Mouse (Mus musculus) brain, embryonic 14.5 days (tissue): ENCODE results near the gene Syne3. TPM values are rescaled to one million over a fixed set of nuclear protein-coding genes. Genes with fewer than 3 reads are reported as not detected.
A peak's percentile ranks its signal among the peaks of the same experiment; 100 is the strongest.

ENCODE experiments used
- DNase-seq: peaks from one replicate; pipeline ENCODE4 v3.0.0-alpha.2; 2011; ENCODE audit warnings: low read depth
- CTCF ChIP-seq: fragments of 200-500 bp; IDR thresholded peaks from 2 replicates; pipeline ENCODE4 v1.5.1; 2012; ENCODE audit warnings: inconsistent platforms, mild to moderate bottlenecking, moderate library complexity, borderline replicate concordance; ENCODE audit not compliant: insufficient read depth, insufficient read length; ENCODE audit errors: extremely low read depth
- POLR2A ChIP-seq: fragments of 200-500 bp; IDR thresholded peaks from 2 replicates; pipeline ENCODE4 v1.6.1; 2012; ENCODE audit warnings: mild to moderate bottlenecking, inconsistent platforms, borderline replicate concordance; ENCODE audit not compliant: poor library complexity, insufficient read depth, insufficient read length, severe bottlenecking; ENCODE audit errors: extremely low read depth
- polyA plus RNA-seq: library from polyadenylated mRNA; depleted of rRNA; stranded (reverse); fragments of >200 nt; gene quantifications from 2 replicates; pipeline ENCODE4 v1.2.3, GENCODE M21; 2012

Gene Syne3
- polyA plus RNA-seq, 1 experiment, result 0.44 TPM

DNA sequence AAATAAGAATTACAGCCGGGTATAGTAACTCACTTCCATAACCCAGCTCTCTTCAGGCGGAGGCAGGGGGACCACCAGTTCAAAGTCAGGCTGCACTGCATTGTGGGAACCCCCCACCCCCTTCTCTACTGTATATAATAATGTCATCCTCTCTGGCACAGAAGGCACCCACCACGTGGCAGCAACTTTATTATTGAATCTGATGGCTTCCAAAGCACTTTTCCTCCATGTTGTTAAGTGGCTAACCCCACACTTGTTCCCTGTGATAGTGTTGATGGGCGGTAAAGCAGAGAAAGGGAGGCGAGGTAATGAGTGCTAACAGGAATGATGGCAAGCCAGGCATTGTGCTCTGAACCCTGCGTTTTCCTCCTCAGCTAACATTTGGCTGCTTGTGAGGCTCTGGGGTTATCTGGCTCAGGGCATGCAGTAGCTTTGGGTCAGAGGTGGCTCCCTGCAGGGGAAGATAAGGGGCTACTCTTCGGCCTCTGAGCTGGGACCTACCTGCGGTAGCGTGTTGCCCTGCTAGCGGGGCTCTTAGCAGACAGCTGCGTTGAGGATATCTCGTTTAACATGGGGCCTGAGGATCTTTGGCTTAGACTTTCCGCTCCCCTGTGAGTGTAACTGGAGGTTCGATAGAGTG is 24.6 kb upstream of the Syne3 start:
- DNase-seq, result no peak
- TF ChIP-seq POLR2A (no peak), CTCF (no peak)

DNA sequence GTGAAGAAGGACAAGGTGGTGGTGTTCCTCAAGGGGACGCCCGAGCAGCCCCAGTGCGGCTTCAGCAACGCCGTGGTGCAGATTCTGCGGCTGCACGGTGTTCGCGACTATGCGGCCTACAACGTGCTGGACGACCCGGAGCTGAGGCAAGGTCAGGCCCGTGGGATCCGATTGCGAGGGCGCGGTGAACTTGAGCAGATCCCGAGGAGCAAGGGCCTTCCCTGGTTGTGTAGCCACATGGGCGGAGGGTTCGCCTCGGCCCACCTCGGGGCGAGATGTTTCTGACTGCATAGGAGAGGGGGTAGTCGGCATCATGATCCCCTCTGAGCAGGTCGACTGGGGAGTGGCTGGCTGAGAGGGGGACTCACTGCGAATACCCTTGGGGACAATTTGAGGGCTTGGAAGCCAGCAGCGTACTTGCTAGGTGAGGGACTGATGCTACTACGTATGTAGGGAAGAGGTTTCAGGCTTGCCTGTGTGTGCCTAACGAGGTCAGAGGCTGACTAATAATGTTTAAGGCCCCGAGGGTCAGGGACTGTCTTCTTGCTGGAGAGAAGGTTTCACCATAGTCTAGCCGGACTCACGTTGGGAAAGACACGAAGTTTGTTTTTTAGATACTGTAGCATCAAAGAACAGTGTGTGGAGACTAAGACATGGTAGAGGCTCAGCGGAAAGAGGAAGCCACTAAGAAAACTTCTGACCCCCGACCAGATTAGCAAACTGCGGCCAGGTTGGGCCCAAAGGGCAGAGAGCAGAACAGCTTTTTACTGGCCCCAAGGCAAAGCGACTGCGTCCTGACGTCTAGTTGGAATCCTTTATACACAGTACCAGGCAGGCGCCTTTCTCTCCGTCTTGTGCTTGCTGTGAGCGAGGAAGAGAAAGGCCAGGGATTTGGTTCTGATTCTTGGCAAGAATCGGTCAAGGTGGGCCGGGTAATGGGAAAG is 23.5 kb upstream of the Syne3 start:
- TF ChIP-seq CTCF, result no peak
- no peak for TF ChIP-seq POLR2A
- no peak for DNase-seq

DNA sequence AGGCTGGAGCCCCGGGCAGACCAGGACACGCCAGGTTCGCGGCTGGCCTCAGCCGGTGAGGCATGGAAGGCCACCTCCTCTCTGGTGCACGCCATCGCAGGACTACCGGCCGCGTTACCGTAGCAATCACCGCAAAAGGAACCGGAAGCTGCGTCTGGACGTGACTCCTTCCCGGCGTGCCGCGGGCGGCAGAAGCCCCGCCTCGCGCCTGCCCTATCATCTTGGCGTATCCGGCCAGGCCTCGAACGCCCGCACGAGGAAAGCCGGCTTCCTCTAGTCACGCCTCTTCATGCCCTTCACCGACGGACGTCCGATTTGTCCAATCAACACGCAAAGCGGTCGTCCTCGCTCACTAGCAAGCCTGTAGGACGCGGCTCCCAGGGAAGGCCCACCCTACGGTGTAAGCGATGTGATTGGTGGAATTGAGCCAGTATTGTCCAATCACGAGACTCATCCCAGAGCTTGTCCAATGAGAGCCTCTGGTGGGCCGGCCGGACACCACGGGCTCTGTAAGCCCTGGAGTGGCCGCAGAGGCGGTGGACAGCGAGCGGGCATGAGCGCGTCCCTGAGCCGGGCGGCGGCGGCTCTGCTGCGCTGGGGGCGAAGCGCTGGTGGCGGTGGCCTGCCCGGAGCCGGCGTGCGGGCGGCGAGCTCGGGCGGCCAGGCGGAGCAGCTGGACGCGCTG is 22.7 kb upstream of the Syne3 start, which contains the start of gene Glrx5:
Gene Glrx5, plus strand, starts transcription at position 542 of the 685 bp plus-strand sequence.
- peak; percentile 100 for DNase-seq
- peak; percentile 96 for TF ChIP-seq POLR2A
- TF ChIP-seq CTCF, result no peak

DNA sequence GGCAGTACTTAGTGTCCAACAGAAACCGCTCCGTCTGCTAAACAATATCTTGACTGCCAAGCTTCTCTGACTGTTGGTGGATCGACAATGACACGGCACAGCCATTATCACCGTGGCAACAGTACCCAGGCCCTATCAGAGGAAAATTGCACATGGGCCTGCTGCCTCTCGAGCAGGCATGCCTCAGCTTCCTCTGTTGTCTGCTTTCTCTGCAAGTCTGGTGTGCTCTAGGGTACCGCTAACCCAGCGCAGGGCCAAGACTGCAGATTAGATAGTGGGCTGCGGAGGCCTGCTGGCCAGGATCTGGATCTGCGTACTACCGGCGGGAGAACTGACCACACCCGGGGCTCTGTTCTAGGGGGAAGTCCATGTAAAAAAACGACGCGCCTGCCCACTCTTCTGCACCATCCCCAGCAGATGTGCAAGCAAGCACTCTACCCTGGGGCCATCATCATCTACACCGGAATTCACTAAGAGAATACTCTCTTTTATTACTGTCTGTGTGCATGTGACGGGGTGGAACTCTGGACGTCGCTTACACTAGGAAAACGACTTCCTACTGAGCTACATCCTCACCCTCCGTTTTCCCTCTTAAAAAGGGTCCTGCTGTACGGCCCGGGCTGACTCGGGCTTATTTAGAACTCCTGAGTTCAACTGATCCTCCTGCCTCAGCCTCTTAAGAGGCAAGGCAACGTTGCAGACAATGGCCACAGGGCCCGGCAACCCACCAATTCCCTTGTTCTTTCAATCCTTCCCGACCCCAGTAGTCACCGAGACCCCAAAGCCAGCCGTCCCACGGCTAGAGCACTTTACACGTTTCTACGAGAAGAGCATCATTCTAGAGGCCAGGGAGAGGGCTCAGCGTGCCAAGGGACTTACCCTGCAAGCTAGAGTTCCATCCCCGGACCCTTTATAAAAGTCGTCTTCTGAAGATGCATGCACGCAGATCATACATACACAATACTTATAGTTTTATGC is 21.8 kb upstream of the Syne3 start:
- peak; percentile 36 for DNase-seq
- TF ChIP-seq POLR2A, result no peak
- TF ChIP-seq CTCF, result no peak

DNA sequence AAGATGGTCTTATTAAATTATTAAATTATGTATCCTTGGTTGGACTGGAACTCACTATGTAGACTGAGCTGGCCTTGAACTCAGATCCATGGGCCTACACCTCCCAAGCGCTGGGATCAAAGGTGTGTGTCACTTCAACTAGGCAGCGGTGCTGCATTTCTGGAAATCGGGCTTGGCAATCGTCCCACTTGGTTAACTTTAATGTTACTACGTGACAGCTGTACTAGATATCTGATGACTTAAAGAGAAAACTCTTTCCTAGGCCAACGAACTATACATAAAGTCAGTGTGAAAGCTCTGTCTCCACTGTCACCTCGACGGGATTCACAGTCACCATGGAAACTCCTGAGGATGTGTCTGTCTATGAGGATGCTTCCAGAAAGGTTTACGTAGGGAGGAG is 20.3 kb upstream of the Syne3 start:
- TF ChIP-seq CTCF (no peak), POLR2A (no peak)

DNA sequence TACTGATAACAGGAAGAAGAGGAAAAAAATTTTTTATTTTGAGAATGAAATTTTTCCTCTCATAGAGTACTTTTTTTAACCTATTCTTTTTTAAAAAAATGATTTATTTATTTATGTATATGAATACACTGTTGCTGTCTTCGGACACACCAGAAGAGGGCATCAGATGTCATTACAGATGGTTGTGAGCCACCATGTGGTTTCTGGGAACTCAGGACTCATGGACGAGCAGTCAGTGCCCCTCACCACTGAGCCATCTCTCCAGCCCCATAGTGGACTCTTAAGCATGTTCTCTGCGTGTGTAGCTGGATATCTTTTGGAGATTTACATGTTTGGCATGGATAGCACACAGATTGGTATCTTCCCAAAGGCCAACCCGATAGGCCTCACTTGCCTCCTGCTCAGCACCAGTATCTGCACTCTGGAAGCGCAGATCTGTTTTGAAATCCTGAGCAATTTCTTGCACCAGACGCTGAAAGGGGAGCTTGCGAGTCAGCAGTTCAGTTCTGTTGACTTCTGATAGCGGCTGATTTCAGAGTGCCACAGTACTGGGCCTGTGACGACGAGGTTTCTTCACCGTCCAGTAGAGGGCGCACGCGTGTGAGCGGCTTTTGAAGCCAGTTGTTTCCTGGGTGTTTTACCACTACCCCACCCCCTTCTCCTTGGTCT is 17.8 kb upstream of the Syne3 start:
- DNase-seq, result peak; percentile 44
- peak; percentile 75 for TF ChIP-seq CTCF
- TF ChIP-seq POLR2A, result no peak

More for the DNA sequence above, 20.3 kb upstream of the Syne3 start:
- no peak for DNase-seq

DNA sequence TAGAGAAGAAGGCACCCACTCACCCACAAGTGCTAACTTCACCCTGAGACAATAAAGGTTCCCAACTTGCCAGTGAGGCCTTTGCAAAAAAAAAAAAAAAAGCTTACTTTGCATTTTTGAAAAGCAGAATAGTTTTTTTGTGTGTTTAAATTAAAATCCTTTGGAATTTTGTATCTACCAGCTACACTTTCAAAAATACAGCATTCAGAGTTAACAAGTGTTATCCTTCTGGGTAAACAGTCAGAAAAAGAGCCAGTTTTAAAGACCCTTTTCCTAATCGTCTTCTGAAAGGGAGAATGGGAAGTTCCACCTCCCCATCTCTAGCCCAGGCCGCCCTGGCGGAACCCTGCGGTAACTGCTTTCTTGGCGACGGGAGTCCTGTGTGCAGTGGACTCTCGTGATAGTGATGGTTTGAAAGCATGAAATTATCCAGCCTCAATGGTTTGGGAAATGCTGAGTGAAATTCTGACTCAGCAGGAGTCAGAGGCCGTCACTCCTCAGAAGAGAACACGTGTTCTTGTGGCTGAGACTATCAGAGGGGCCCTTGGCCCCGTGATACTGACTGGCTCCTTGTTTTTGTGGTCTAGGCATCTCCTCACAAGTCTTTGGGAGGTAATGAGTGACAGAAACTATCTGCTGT is 16.5 kb upstream of the Syne3 start:
- no peak for DNase-seq
- TF ChIP-seq CTCF (peak; percentile 3; the same call in 1 of the 2 replicates), POLR2A (no peak)

DNA sequence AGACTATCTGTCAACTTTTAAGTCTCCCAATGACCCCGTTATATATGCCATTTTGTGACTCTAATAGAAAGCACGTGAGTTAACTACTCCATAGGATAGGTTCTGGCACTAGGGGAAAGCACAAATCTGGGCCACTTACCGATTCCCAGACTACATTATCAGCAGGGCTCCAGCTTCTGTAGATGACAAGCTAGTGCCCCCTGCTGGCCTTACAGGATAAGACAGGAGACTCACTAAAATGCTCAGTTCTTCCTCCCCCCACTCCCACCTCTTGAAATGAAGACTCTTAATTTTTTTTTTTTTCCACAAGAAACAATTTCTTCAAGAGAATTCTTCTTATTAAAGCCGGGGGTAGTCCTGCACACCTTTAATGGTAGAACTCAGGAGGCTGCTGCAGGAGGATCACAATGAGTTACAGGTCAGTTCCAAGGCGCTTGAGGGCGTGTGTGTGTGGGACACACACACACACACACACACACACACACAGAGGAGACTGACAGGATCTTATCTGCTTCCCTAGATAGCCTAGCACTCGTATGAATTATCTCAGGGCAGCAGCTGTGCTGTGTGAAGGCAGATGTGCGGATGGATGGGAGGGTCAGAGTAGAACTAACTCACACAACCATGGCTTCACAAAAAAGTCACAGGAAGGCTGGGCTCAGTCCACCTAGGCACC is 15.8 kb upstream of the Syne3 start:
- peak; percentile 74; the same call in 1 of the 2 replicates for TF ChIP-seq CTCF
- TF ChIP-seq POLR2A, result no peak
- peak; percentile 82 for DNase-seq

DNA sequence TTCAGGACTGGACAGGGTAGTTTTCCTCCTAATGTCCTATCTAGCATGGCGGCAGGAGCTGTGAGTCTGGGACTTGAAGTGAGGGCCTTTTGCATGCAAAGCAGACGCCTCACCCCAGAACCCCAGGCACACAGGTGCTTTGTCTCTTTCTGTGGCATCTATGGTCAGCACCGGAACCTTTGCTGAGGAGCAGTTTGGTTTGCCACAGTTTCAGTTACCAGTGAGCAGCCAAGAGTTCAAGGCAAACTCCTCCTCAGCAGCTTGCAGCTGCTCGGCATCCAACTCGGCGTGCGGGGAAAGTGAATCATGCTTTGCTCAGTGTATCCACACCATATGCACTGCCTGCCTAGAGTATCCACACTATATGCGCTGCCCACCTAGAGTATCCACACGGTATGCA is 13.2 kb upstream of the Syne3 start:
- DNase-seq, result no peak
- TF ChIP-seq CTCF, result no peak
- no peak for TF ChIP-seq POLR2A

DNA sequence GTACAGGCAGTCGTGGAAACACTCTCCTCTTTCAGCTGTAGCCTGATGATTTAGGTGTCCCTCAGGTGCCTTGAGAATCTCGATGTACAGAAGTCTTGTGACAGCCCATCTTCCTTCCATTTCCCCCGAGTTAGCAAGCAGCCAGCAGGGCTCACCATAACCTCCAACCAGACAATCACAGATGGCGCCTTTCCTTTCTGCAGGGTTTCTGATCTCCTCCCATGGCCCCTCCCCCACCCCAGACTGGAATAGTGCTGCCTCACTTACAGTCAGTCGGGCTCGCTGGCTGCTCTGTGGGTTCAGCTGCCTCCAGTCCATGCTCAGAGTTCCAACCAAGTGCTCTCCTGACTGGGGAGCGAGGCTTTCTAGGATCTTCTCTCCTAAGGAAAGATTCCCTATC is 12.5 kb upstream of the Syne3 start:
- TF ChIP-seq CTCF (no peak), POLR2A (no peak)
- peak; percentile 29 for DNase-seq
